Mouse (Mus musculus) olfactory bulb, adult 2 months (tissue): ENCODE measurements around the gene Gm6902.
"Not testable (repeated sequence)": the region's sequence is repeated elsewhere in the genome, so short reads cannot be mapped to it uniquely, and the experiment has no call there.

ENCODE experiments used
- CTCF ChIP-seq: fragments of 200-500 bp; IDR thresholded peaks from 2 replicates; pipeline ENCODE4 v1.5.1; 2012; ENCODE audit warnings: low read depth, mild to moderate bottlenecking, low read length, moderate library complexity; ENCODE audit not compliant: insufficient read depth
- POLR2A ChIP-seq: fragments of 200-500 bp; IDR thresholded peaks from 2 replicates; pipeline ENCODE4 v1.6.1; 2012; ENCODE audit warnings: mild to moderate bottlenecking, low read depth, low read length, moderate library complexity; ENCODE audit not compliant: insufficient read depth

GRCm38 (mm10) chr7:23251582-23251981 lies 27.1 kb downstream of the Gm6902 start, which contains the start of gene Vmn1r166:
- TF ChIP-seq CTCF, POLR2A: not testable (repeated sequence)
